Mouse (Mus musculus) G1E (cell line): ENCODE measurements around the gene Hhip.

Experiments used
- CTCF ChIP-seq: IDR thresholded peaks from 2 replicates; pipeline ENCODE4 v1.5.1; 2012; ENCODE audit warnings: low read depth, low read length, inconsistent platforms, mixed read lengths
- POLR2AphosphoS5 ChIP-seq: IDR thresholded peaks from 2 replicates; pipeline ENCODE4 v1.6.1; 2012; ENCODE audit warnings: low read depth, low read length, inconsistent platforms; ENCODE audit not compliant: insufficient replicate concordance

DNA sequence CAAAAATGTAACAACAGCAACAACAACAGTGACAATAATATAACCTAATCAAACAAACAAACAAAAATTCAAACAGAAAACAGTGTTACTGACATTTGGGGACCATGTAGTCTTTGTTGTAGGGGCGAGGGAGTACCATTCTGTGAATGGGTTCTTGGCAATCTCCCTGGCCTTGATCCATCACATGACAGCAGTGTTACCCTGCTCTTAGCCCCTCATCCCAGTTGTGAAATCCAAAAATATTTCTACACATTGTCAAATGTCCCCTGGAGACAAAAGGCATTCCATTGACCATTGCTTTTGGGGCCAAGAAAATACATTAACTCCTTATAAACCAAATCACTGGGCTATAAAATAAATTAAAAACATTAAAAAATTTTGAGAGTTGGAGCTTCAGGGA lies 64.3 kb downstream of the Hhip start:
- TF ChIP-seq POLR2AphosphoS5: no peak
- no peak for TF ChIP-seq CTCF
